Mouse (Mus musculus) spleen, postnatal 4 days (tissue): ENCODE measurements around the gene H2-Ob.

ENCODE experiments used
- DNase-seq, 2 experiments: peaks; one replicate each; pipeline ENCODE4 v3.0.0; 2022; ENCODE audit warnings: low spot score in 2 of 2

Gene H2-Ob

DNA sequence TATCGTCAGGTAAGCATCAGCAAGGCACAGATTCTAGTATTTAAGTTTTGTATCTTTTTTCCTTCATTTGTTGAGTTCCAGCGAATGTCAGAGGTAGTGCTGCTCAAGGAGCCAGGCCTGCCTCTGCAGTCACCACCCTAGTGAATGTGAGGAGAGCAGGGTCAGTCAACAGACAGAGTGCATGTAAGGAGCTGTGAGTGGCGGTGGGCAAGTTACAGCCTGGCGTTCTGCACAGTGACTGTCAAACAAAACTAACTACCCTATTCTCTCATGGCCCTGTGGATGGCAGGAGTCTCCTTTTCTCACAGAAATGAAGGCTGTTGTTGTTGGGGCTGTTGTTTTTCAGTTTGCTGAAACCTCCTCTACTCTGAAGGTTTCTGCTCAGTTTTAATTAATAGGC is 46.7 kb downstream of the H2-Ob start:
- DNase-seq: no peak

GRCm38 (mm10) chr17:34285848-34286247 is 47.1 kb downstream of the H2-Ob start:
- peak; percentile 29 to 77 for DNase-seq

DNA sequence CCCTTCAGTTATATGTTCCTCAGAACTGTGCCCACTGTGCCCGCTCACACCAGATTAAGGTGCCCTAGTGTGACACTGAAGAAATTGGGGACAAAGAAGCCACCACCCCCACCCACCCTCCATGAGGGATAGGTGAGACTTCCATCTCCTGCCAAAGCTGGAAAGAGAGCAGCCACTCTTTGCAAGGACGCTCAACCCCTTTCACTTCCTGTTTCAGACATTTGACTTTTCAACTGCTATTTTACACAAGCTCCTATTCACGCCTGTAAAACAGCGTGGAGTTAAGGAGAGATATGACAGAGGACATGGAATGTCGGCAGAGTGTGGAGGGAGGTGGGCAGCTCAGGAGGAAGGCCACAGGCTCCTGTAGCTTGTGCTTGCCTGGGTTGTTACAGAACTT is 47.8 kb downstream of the H2-Ob start:
- DNase-seq: no peak

DNA sequence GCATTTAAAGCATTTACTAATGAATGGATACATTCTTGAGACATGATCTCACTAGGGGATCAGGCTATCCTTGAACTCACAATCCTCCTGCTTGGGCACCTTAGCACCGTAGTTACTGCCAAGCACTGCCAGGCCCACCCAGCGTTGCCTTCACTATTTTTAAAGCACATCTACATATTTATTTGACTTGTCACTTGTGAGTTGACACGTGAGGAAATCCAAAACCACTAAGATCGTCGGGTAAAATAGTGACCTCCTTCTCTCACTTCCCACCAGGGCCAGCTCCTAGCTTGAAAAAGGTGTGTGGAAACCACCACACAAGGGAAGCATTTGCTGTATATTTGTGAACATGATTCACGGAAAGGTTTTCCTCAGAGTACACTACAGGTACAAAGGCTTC is 48.3 kb downstream of the H2-Ob start:
- no peak for DNase-seq

- DNase-seq: peak; percentile 79 to 82
Measured at GRCm38 (mm10) chr17:34287648-34288047, 48.9 kb downstream of the H2-Ob start, which contains the start of gene H2-Aa. Gene H2-Aa (minus strand): TSS chr17:34287823.

- no peak for DNase-seq
Measured at GRCm38 (mm10) chr17:34288131-34288530, 49.4 kb downstream of the H2-Ob start.

DNA sequence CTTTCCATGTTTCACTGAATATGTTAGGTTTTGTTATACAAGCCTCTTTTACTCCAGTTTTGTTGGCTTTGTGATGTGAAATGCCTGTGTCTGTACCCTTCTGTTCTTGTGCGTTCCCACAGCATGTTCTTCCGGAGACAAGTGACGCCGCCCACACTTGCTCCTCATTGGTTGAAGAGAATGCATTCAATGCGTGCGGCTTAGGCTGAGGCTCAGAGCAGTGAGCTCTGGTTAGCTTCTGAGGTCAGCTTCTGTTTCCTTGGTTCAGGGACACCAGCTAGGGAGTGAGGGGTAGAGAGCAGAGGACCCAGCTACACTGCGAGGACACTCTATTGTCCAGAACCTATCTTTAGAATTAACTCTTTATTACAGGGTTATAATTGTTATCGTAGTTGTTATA is 52.9 kb downstream of the H2-Ob start:
- peak; percentile 74 to 86 for DNase-seq

GRCm38 (mm10) chr17:34292570-34292969 is 53.9 kb downstream of the H2-Ob start:
- DNase-seq: no peak

GRCm38 (mm10) chr17:34293533-34293932 is 54.8 kb downstream of the H2-Ob start:
- peak in 1 of 2 experiments; percentile 37 for DNase-seq

DNA sequence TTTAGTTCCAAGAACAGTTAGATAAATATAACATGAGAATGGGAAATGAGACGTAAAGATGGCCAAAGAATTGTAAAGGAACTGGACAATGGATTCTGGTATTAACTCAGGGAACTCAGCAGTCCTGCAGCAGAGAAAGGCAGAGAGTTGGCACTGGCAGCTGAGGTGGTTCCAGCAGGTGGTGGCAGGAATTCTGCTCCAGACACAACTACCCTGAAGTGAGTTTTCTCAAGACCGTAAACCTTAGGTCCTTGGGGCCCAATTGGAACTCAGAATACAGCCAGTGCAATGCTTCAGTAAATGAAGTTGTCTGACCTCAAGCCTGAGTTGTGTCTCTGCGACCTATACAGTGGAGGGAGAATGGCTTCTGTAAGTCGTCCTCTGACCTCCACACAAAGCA is 55.5 kb downstream of the H2-Ob start:
- no peak for DNase-seq

DNA sequence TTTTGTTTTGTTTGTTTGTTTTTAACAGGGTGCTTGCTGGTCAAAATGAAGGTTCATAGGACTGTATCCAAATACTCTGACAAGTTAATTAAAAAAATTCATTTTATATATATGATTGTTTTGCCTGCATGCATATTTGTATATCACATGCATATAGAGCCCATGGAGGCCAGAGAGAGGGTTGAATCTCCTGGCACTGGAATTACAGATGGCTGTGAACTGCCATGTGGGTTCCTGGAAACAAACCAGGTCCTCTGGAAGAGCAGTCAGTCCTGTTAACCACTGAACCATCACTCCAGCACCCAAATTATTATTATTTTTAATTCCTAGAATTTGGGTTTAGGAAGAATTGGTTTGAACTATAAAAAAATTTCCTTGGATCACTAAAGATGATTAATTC is 56.6 kb downstream of the H2-Ob start:
- DNase-seq: no peak

GRCm38 (mm10) chr17:34295891-34296794 is 57.4 kb downstream of the H2-Ob start:
- DNase-seq: peak in 1 of 2 experiments; percentile 32

GRCm38 (mm10) chr17:34299356-34299755 is 60.7 kb downstream of the H2-Ob start:
- no peak for DNase-seq

GRCm38 (mm10) chr17:34300071-34300470 is 61.4 kb downstream of the H2-Ob start:
- no peak for DNase-seq

DNA sequence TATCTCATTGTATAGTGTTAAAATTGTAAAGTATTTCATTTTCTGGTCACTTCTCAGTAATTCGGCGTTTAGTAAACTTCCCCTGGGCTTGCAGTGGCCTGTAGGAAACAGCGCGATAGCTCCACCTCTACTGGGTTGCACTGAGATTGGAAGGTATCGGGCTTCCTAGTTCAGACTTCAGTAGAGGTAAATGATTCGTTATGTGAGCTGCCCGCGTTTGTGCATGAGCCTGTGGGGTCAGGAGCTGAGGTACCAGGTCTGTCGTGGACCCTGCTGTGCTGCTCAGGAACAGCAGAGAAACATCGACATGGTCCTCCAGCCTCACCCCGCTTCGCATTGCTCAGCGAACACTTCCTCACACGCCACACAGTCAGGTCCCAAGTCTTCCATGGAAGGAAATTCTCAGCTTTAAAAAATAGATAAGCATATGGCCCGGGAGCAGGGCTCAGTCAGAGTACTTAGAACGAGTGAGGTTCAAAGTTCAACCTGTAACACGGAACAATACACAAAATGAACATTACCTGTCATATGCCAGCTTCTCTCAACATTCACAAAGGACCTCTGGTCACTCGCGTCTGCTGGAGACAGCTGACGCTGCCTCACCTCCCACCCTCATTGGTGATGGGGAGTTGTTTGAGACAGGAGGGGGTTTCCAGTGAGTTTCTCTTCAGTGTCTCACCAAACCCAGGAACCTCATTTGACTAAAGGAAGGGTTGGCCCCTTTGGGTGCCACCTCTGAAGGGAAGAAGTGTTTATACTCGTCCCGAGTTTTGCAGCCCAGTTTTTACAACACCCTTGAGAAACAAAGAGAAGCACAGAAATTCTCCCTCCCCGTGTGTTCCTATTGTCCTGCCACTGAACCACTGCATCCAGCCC is 62.2 kb downstream of the H2-Ob start:
- DNase-seq: peak; percentile 60 to 72

DNA sequence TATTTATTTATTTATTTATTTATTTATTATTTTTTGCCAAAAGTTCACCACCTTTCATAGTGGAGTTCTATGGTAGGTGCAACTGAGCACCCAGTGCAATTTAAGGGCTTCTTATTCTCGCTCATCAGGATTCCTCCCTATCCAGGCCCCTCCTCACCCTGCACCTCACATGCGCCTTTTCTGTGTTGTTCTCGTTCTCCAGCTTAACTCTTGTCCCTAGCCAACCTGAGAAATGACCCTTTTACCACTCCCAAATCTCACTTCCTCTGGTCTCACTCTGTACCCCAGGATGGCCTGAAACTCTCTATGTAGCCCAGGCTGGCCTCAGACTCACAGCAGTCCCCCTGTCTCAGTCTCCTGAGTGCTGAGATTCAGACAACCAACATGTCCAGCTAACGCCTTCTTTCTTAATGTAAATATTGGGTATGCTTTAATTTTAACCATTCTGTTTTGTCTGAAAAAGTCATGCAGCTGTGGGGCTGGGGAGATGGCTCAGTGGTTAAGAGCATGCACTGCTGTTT is 63.0 kb downstream of the H2-Ob start:
- no peak for DNase-seq

GRCm38 (mm10) chr17:34303789-34304188 is 65.1 kb downstream of the H2-Ob start:
- DNase-seq: no peak
